Mouse (Mus musculus) embryonic facial prominence, embryonic 14.5 days (tissue): Measurements from ENCODE around the gene C1qb. TPM values are rescaled to one million over a fixed set of nuclear protein-coding genes. Genes with fewer than 3 reads are reported as not detected.
A peak's percentile ranks its signal among the peaks of the same experiment; 100 is the strongest.

Source experiments
- ATAC-seq: fragments of 200-750 bp; cut with Nextera tagmentation; 2 replicates; pipeline ENCODE4 v1.8.0; 2017; ENCODE audit warnings: low read depth, moderate number of reproducible peaks, moderate TSS enrichment
- DNase-seq: peaks from one replicate; pipeline ENCODE4 v3.0.0-alpha.2; 2015; ENCODE audit warnings: low spot score
- H3K27ac ChIP-seq: fragments of 300-500 bp; sonication (generic); replicated peaks from 2 replicates; pipeline ENCODE4 v1.5.1; 2014; ENCODE audit warnings: low read depth, mild to moderate bottlenecking, low read length, moderate library complexity
- H3K27me3 ChIP-seq: fragments of 300-500 bp; sonication (generic); replicated peaks from 2 replicates; pipeline ENCODE4 v1.6.1; 2014; ENCODE audit warnings: low read length; ENCODE audit not compliant: control insufficient read depth, insufficient read depth
- H3K36me3 ChIP-seq: fragments of 300-500 bp; sonication (generic); 2 replicates; pipeline ENCODE4 v1.6.1; 2014; ENCODE audit warnings: low read length, mixed read lengths; ENCODE audit not compliant: control insufficient read depth, insufficient read depth
- H3K4me1 ChIP-seq: fragments of 300-500 bp; sonication (generic); 2 replicates; pipeline ENCODE4 v1.6.1; 2014; ENCODE audit warnings: antibody characterized with exemption, low read length; ENCODE audit not compliant: control insufficient read depth, insufficient read depth
- H3K4me2 ChIP-seq: fragments of 300-500 bp; sonication (generic); 2 replicates; pipeline ENCODE4 v1.6.1; 2014; ENCODE audit warnings: low read depth, mild to moderate bottlenecking, low read length, moderate library complexity, mixed read lengths
- H3K4me3 ChIP-seq: fragments of 300-500 bp; sonication (generic); 2 replicates; pipeline ENCODE4 v1.5.1; 2014; ENCODE audit warnings: low read depth, mild to moderate bottlenecking, low read length
- H3K9ac ChIP-seq: fragments of 300-500 bp; sonication (generic); 2 replicates; pipeline ENCODE4 v1.6.1; 2014; ENCODE audit warnings: low read depth, mild to moderate bottlenecking, low read length, moderate library complexity, mixed read lengths
- H3K9me3 ChIP-seq: fragments of 300-500 bp; sonication (generic); 2 replicates; pipeline ENCODE4 v1.6.1; 2016; ENCODE audit warnings: low read length; ENCODE audit not compliant: control insufficient read depth
- WGBS: fragments of 180-500 bp; shearing (Covaris S2); extraction: QIAGEN DNeasy Blood & Tissue Kit; methylation state at CpG from one replicate; pipeline ENCODE4 v1.1.7; 2014; 5-methylcytosine and 5-hydroxymethylcytosine counted together
- polyA plus RNA-seq: library from polyadenylated mRNA; unstranded; fragments of >200 nt; fragmentation: Nextera tagmentation; extraction: Ambion mirVana; gene quantifications from 2 replicates; pipeline ENCODE4 v1.2.1, GENCODE M21; 2014

The C1qb gene
- polyA plus RNA-seq, 1 experiment from 2014 or later: 99.6 TPM

DNA sequence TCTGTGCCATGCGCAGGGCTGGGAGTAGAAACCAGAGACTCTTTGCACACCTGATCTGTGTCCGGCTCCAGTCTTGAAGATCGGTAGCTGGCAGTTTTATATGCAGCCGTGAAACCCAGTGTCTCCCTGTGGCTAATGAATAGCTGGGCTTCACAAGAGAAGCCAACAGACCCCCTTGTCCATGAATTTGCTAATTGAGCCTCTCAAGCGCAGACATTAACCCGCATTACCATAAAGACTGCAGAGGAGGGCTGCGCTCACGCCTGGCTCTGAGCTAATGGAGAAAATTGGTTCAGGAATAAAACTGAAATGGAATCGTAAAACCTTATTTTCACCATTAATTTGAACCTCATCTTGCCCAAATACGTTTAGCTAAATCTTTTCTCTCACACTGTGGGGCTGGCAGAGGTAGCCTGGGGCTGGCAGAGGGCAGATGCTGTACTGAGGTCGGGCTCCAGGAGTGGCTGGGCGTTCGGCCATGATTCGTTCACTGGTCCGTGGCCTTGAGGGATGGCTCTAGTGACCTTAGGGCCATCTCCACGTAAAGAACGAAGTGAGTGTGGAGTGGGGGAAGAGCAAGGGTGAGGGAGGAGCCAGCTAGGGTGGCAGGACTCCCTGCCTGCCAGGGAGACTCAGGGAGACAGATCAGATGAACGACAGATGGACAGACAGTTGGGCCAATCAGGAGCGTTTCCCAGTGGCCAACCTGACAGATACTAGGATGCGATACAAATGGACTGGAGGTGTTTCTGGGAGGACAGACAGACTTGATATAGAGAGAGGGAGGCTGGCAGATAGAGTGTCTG, 30.6 kb upstream of the C1qb start:
- Histone ChIP-seq H3K4me1 (no peaks in the 10 kb centered on the region), H3K27me3 (peaks cover 15% of the 10 kb centered on the region), H3K27ac (no peak overlapping the region), H3K4me2 (no peak overlapping the region), H3K9ac (no peak overlapping the region), H3K36me3 (no peaks in the 10 kb centered on the region), H3K9me3 (no peaks in the 10 kb centered on the region), H3K4me3 (no peak overlapping the region)
- no peak for ATAC-seq
- WGBS: 75% methylated on average over 20 of the region's 20 CpGs
- no peak for DNase-seq

DNA sequence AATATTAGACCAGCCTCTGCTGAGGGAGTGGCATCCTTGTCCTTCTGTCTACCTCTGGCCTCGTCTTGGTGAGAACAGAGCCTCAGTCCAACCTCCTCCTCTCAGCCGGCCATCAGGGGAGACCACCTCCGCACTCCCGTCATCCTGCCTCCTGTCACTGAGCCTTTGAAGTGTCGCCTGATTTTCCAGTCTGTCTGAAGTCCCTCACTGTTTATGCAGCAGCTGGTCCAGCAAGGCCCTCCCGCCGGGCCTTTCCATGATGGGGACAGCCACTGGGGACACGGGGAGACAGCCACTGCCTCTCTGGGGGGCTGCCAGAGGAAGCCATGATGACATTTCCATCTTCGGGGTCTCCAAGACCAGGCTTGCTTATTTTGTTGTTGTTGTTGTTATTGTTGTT, 26.9 kb upstream of the C1qb start:
- H3K27ac ChIP-seq: no peak overlapping the region
- ATAC-seq (no peak), DNase-seq (no peak)
- H3K36me3 ChIP-seq: no peaks in the 10 kb centered on the region
- H3K27me3 ChIP-seq: peaks cover 34% of the 10 kb centered on the region
- 13% methylated on average over 9 of the region's 9 CpGs for WGBS
- H3K9me3 ChIP-seq: no peaks in the 10 kb centered on the region
- no peaks in the 10 kb centered on the region for H3K4me1 ChIP-seq
- no peak overlapping the region for H3K9ac ChIP-seq
- H3K4me2 ChIP-seq: no peak overlapping the region
- H3K4me3 ChIP-seq: no peak overlapping the region

DNA sequence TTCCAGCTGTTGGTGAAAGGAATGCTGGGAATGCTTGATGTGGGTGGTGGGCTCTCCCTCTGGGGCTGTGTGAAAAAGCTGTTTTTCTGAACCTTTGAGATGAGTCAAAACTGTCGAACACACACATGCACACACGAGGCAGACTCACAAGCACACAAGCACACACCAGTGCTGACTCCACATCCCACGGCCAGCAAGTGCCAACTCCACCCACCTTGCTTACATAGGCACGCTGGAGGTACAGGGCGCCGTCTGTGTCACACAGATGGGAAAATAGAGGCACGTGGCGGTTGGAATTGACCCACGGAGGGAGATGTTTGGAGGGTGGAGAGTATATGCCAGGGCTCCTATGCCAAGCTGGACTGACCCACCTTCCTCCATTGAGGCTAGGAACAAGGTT, 25.8 kb upstream of the C1qb start:
- peaks cover 39% of the 10 kb centered on the region for H3K27me3 ChIP-seq
- no peak for ATAC-seq
- H3K36me3 ChIP-seq: no peaks in the 10 kb centered on the region
- no peak overlapping the region for H3K9ac ChIP-seq
- no peak for DNase-seq
- H3K27ac ChIP-seq: no peak overlapping the region
- H3K4me1 ChIP-seq: no peaks in the 10 kb centered on the region
- no peaks in the 10 kb centered on the region for H3K9me3 ChIP-seq
- WGBS: 46% methylated on average over 9 of the region's 9 CpGs
- no peak overlapping the region for H3K4me3 ChIP-seq
- no peak overlapping the region for H3K4me2 ChIP-seq

DNA sequence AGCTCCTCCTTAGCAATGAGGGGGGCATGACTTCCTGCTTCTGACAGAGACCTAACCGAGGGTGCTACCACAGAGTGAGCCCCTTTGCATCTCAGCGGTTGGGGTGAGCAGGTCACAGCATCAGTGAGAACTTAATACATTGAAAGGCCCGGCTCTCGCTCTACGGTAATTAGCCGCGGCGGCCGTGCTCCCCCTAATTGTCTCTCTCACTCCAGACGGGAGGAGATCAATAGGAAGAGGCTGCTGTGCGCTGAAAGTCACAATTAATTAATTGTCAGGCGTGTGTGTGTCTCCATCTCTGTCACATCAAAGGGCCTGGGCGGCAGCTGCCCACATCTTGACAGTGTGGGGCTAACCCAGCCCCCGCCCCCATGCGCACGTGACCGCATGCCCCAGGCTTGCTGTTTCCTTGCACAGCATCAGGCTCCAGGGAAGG, 25.2 kb upstream of the C1qb start:
- WGBS: under 1% methylated on average over 14 of the region's 17 CpGs
- no peak; the same call in 1 of the 2 replicates for ATAC-seq
- H3K9me3 ChIP-seq: no peaks in the 10 kb centered on the region
- DNase-seq: peak; percentile 8
- H3K4me1 ChIP-seq: no peaks in the 10 kb centered on the region
- H3K27me3 ChIP-seq: peaks cover 43% of the 10 kb centered on the region
- H3K9ac ChIP-seq: no peak overlapping the region
- no peak overlapping the region for H3K4me3 ChIP-seq
- H3K27ac ChIP-seq: no peak overlapping the region
- no peak overlapping the region for H3K4me2 ChIP-seq
- H3K36me3 ChIP-seq: no peaks in the 10 kb centered on the region

DNA sequence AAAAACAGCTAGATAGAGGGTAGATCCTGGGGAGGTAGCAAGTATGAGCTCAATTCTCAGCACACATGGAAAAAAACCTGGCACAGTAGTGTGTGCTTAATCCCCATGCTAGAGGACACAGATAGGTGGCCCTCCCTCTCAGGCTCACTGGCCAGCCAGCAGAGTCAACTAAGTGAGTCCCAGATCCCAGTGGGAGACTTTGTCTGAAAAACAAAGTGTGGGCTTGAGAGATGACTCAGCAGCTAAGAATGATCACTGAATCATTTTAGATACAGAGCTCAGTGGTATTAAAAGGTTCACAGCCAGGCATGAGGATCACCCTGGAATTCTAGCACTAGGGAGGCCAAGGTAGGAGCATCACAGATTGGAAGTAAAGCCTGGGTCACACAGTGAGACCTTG, 21.8 kb upstream of the C1qb start:
- H3K27ac ChIP-seq: no peak overlapping the region
- no peak overlapping the region for H3K9ac ChIP-seq
- ATAC-seq (no peak), DNase-seq (no peak)
- H3K4me2 ChIP-seq: no peak overlapping the region
- peaks cover 64% of the 10 kb centered on the region for H3K27me3 ChIP-seq
- H3K36me3 ChIP-seq: no peaks in the 10 kb centered on the region
- H3K4me1 ChIP-seq: no peaks in the 10 kb centered on the region
- no peaks in the 10 kb centered on the region for H3K9me3 ChIP-seq
- H3K4me3 ChIP-seq: no peak overlapping the region

DNA sequence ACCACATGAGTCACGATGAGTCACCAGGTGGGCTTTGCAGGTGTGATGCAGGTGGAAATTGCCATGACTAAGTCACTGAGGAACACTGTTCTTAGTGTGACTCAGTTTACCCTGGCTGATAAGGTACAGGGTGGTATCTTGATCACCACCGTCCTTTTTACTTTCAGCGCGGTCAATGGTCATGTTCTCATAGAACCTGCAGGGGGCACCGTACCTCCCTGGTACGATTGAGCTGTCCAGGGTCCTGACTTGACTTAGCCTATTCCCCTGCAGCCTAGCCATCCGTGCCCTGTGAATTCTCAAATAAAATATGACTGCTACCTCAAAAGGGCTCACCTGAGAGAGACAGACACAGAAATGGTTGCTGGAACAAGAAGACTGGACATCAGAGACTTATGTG, 21.0 kb upstream of the C1qb start:
- Histone ChIP-seq H3K4me3 (no peak overlapping the region), H3K4me1 (no peaks in the 10 kb centered on the region), H3K27me3 (peaks cover 56% of the 10 kb centered on the region), H3K9ac (no peak overlapping the region), H3K4me2 (no peak overlapping the region), H3K27ac (no peak overlapping the region), H3K36me3 (no peaks in the 10 kb centered on the region), H3K9me3 (no peaks in the 10 kb centered on the region)
- WGBS: 11% methylated on average over 7 of the region's 7 CpGs
- no peak for ATAC-seq
- peak; percentile 88 for DNase-seq

DNA sequence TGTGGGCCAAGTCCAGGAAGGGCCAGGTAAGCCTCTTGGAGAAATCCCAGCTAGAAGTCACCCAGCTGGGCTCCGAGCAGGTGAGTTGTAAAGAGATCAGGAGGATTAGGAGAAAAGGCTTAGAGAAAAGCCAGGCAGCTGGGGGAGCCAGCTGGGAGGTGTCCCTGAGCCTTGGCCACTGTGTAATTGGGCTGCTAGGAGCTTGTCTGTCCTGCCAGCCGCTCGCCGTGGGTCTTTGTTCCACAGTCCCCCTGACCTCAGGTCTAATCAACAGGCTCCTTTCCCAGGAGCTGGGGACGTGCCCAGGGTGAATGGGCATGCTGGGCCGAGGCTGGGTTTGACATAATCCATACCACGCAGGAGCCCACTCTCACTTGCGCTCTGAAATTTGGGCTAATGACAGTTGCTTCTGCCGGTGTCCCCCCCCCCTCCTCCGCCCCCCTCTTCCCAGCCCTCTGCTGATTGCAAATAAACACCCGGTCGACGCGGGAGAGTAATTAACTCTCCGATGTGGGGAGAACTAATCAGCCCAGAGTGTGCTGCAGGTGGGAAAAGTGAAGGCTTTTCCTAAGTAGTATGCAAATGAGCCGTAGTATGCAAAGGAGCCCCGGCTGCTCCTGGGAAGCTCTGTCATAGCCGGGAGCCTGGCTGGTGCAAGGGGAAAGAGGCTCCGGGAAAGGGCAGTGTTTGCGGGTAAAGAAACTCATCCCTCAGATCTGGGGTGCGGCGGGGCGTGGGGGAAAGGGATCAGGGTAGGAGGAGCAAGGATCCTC, 19.0 kb upstream of the C1qb start:
- H3K27me3 ChIP-seq: peaks cover 37% of the 10 kb centered on the region

DNA sequence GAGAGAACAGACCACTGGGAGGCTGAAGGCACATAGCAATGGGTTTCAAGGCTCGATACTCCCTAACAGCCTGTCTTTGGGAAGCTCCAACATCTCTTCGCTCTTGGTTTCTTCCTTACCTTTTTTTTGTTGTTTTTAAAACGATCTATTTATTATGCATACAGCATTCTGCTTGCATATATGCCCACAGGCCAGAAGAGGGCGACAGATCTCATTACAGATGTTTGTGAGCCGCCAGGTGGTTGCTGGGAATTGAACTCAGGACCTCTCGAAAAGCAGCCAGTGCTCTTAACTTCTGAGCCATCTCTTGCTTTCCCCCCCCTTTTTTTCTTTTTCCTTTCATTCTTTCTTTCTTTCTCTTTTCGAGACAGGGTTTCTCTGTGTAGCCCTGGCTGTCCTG, 13.2 kb upstream of the C1qb start:
- Histone ChIP-seq H3K9ac (no peak overlapping the region), H3K9me3 (no peaks in the 10 kb centered on the region), H3K27ac (no peak overlapping the region), H3K27me3 (peaks cover 33% of the 10 kb centered on the region), H3K4me1 (no peaks in the 10 kb centered on the region), H3K4me3 (no peak overlapping the region), H3K4me2 (no peak overlapping the region), H3K36me3 (no peaks in the 10 kb centered on the region)
- DNase-seq (no peak), ATAC-seq (no peak)
- WGBS: 65% methylated on average over 7 of the region's 7 CpGs

More for the DNA sequence above, 19.0 kb upstream of the C1qb start:
- no peaks in the 10 kb centered on the region for H3K36me3 ChIP-seq
- ATAC-seq (peak; percentile 18; the same call in 1 of the 2 replicates), DNase-seq (no peak)
- H3K4me2 ChIP-seq: no peak overlapping the region
- WGBS: 2% methylated on average over 18 of the region's 23 CpGs
- H3K4me1 ChIP-seq: no peaks in the 10 kb centered on the region
- H3K9ac ChIP-seq: no peak overlapping the region
- H3K4me3 ChIP-seq: no peak overlapping the region
- H3K27ac ChIP-seq: no peak overlapping the region
- H3K9me3 ChIP-seq: no peaks in the 10 kb centered on the region
